Mouse (Mus musculus) liver, embryonic 13.5 days (tissue): ENCODE data around the gene Pde4d. TPM values are rescaled to one million over a fixed set of nuclear protein-coding genes. Genes with fewer than 3 reads are reported as not detected.

Experiments used
- ATAC-seq: fragments of 200-750 bp; cut with Nextera tagmentation; 2 replicates; pipeline ENCODE4 v1.8.0; 2017; ENCODE audit warnings: low read depth, mild to moderate bottlenecking, moderate number of reproducible peaks, moderate library complexity
- DNase-seq: peaks from one replicate; pipeline ENCODE4 v3.0.0; 2022
- H3K27ac ChIP-seq: fragments of 300-500 bp; sonication (generic); 2 replicates; pipeline ENCODE4 v1.5.1; 2015; ENCODE audit warnings: moderate library complexity, mild to moderate bottlenecking, inconsistent platforms
- H3K27me3 ChIP-seq: fragments of 300-500 bp; sonication (generic); 2 replicates; pipeline ENCODE4 v1.6.1; 2015; ENCODE audit warnings: mild to moderate bottlenecking, inconsistent platforms
- H3K36me3 ChIP-seq: fragments of 300-500 bp; sonication (generic); 2 replicates; pipeline ENCODE4 v1.6.1; 2015; ENCODE audit warnings: mild to moderate bottlenecking, inconsistent platforms
- H3K4me1 ChIP-seq: fragments of 300-500 bp; sonication (generic); replicated peaks from 2 replicates; pipeline ENCODE4 v1.6.1; 2015; ENCODE audit warnings: inconsistent platforms
- H3K4me2 ChIP-seq: fragments of 300-500 bp; sonication (generic); 2 replicates; pipeline ENCODE4 v1.6.1; 2015; ENCODE audit warnings: inconsistent platforms, mild to moderate bottlenecking, moderate library complexity
- H3K4me3 ChIP-seq: fragments of 300-500 bp; sonication (generic); replicated peaks from 2 replicates; pipeline ENCODE4 v1.5.1; 2015; ENCODE audit warnings: mild to moderate bottlenecking, inconsistent platforms
- H3K9ac ChIP-seq: fragments of 300-500 bp; sonication (generic); 2 replicates; pipeline ENCODE4 v1.6.1; 2015; ENCODE audit warnings: mild to moderate bottlenecking, inconsistent platforms
- H3K9me3 ChIP-seq: fragments of 300-500 bp; sonication (generic); replicated peaks from 2 replicates; pipeline ENCODE4 v1.6.1; 2016; ENCODE audit warnings: inconsistent platforms
- WGBS: fragments of 180-500 bp; shearing (Covaris S2); methylation state at CpG from one replicate; pipeline ENCODE4 v1.1.7; 2015; ENCODE audit not compliant: insufficient replicate concordance; 5-methylcytosine and 5-hydroxymethylcytosine counted together
- polyA plus RNA-seq: library from polyadenylated mRNA; unstranded; fragments of >200 nt; fragmentation: Nextera tagmentation; extraction: Ambion mirVana; gene quantifications from 2 replicates; pipeline ENCODE4 v1.2.1, GENCODE M21; 2015

Pde4d gene
- polyA plus RNA-seq, 1 experiment from 2014 or later = 11.8 TPM

- whole genome bisulfite sequencing = 88% methylated on average over 2 of the region's 2 CpGs
- ATAC-seq = no peak
- no peaks in the 10 kb centered on the region for H3K9me3 ChIP-seq
These were observed 1244.5 kb downstream of the Pde4d start for GRCm38 (mm10) chr13:109694293-109694692.

GRCm38 (mm10) chr13:109695098-109695497 is 1245.3 kb downstream of the Pde4d start:
- peak overlapping the region; percentile 35; the same call in 1 of the 2 replicates for H3K27ac ChIP-seq
- H3K36me3 ChIP-seq = peaks cover 41% of the 10 kb centered on the region
- ATAC-seq (no peak), DNase-seq (no peak)
- 84% methylated on average over 6 of the region's 6 CpGs for WGBS
- H3K4me3 ChIP-seq = no peak overlapping the region
- no peaks in the 10 kb centered on the region for H3K27me3 ChIP-seq
- H3K9me3 ChIP-seq = no peaks in the 10 kb centered on the region
- H3K4me2 ChIP-seq = no peak overlapping the region
- H3K4me1 ChIP-seq = peaks cover 53% of the 10 kb centered on the region
- H3K9ac ChIP-seq = no peak overlapping the region

More at GRCm38 (mm10) chr13:109694293-109694692, 1244.5 kb downstream of the Pde4d start:
- Histone ChIP-seq H3K27me3 (no peaks in the 10 kb centered on the region), H3K4me1 (peaks cover 57% of the 10 kb centered on the region), H3K36me3 (peaks cover 34% of the 10 kb centered on the region), H3K4me3 (no peak overlapping the region), H3K27ac (no peak overlapping the region), H3K9ac (no peak overlapping the region), H3K4me2 (no peak overlapping the region)
- DNase-seq = no peak

- H3K27ac ChIP-seq = no peak overlapping the region
- H3K4me3 ChIP-seq = no peak overlapping the region
- 70% methylated on average over 2 of the region's 2 CpGs for WGBS
These were observed 1256.4 kb downstream of the Pde4d start for GRCm38 (mm10) chr13:109706141-109706540.

GRCm38 (mm10) chr13:109706579-109706978 is 1256.8 kb downstream of the Pde4d start:
- H3K4me1 ChIP-seq = peaks cover 3% of the 10 kb centered on the region
- H3K4me2 ChIP-seq = no peak overlapping the region
- peaks cover 14% of the 10 kb centered on the region; the same call in 1 of the 2 replicates for H3K36me3 ChIP-seq
- no peak overlapping the region for H3K4me3 ChIP-seq
- H3K9ac ChIP-seq = no peak overlapping the region
- DNase-seq = no peak
- 81% methylated on average over 5 of the region's 5 CpGs for WGBS
- ATAC-seq = no peak
- no peaks in the 10 kb centered on the region for H3K27me3 ChIP-seq
- no peak overlapping the region for H3K27ac ChIP-seq
- no peaks in the 10 kb centered on the region for H3K9me3 ChIP-seq

More at GRCm38 (mm10) chr13:109706141-109706540, 1256.4 kb downstream of the Pde4d start:
- Histone ChIP-seq H3K4me2 (no peak overlapping the region), H3K9me3 (no peaks in the 10 kb centered on the region), H3K36me3 (peaks cover 14% of the 10 kb centered on the region; the same call in 1 of the 2 replicates), H3K4me1 (peaks cover 3% of the 10 kb centered on the region), H3K27me3 (no peaks in the 10 kb centered on the region), H3K9ac (no peak overlapping the region)
- DNase-seq (no peak), ATAC-seq (no peak)

- WGBS = 92% methylated on average over 4 of the region's 4 CpGs
These were observed 1257.4 kb downstream of the Pde4d start for GRCm38 (mm10) chr13:109707154-109707553.

GRCm38 (mm10) chr13:109708326-109708725 is 1258.6 kb downstream of the Pde4d start:
- no peak overlapping the region for H3K27ac ChIP-seq
- peaks cover 10% of the 10 kb centered on the region; the same call in 1 of the 2 replicates for H3K36me3 ChIP-seq
- DNase-seq (no peak), ATAC-seq (no peak)
- WGBS = 75% methylated on average over 2 of the region's 2 CpGs
- no peak overlapping the region for H3K9ac ChIP-seq
- no peak overlapping the region for H3K4me3 ChIP-seq
- H3K4me2 ChIP-seq = no peak overlapping the region
- H3K4me1 ChIP-seq = no peaks in the 10 kb centered on the region
- H3K27me3 ChIP-seq = no peaks in the 10 kb centered on the region
- H3K9me3 ChIP-seq = no peaks in the 10 kb centered on the region

More at GRCm38 (mm10) chr13:109707154-109707553, 1257.4 kb downstream of the Pde4d start:
- ATAC-seq (no peak), DNase-seq (no peak)
- Histone ChIP-seq H3K4me2 (no peak overlapping the region), H3K27me3 (no peaks in the 10 kb centered on the region), H3K9ac (no peak overlapping the region), H3K36me3 (peaks cover 10% of the 10 kb centered on the region; the same call in 1 of the 2 replicates), H3K4me3 (no peak overlapping the region), H3K4me1 (no peaks in the 10 kb centered on the region; the same call in none of the 2 replicates), H3K9me3 (no peaks in the 10 kb centered on the region), H3K27ac (no peak overlapping the region)

- H3K4me3 ChIP-seq = no peak overlapping the region
- no peaks in the 10 kb centered on the region for H3K27me3 ChIP-seq
- H3K4me2 ChIP-seq = no peak overlapping the region
- WGBS = 85% methylated on average over 2 of the region's 2 CpGs
- H3K36me3 ChIP-seq = peaks cover 4% of the 10 kb centered on the region
- H3K9ac ChIP-seq = no peak overlapping the region
- no peak overlapping the region for H3K27ac ChIP-seq
- DNase-seq (no peak), ATAC-seq (no peak)
- peaks cover 5% of the 10 kb centered on the region; the same call in 1 of the 2 replicates for H3K4me1 ChIP-seq
- H3K9me3 ChIP-seq = no peaks in the 10 kb centered on the region
These were observed 1264.8 kb downstream of the Pde4d start for GRCm38 (mm10) chr13:109714581-109714980.

GRCm38 (mm10) chr13:109715321-109715720 is 1265.6 kb downstream of the Pde4d start:
- Histone ChIP-seq H3K4me2 (no peak overlapping the region), H3K36me3 (peaks cover 4% of the 10 kb centered on the region), H3K27ac (no peak overlapping the region), H3K27me3 (no peaks in the 10 kb centered on the region), H3K4me1 (peaks cover 9% of the 10 kb centered on the region; the same call in 1 of the 2 replicates), H3K9ac (no peak overlapping the region), H3K9me3 (no peaks in the 10 kb centered on the region), H3K4me3 (no peak overlapping the region)
- 50% methylated on average over 1 of the region's 1 CpGs for WGBS
- ATAC-seq = no peak
- no peak for DNase-seq

- Histone ChIP-seq H3K27me3 (no peaks in the 10 kb centered on the region), H3K36me3 (peaks cover 4% of the 10 kb centered on the region), H3K9ac (no peak overlapping the region), H3K4me3 (no peak overlapping the region), H3K9me3 (no peaks in the 10 kb centered on the region), H3K4me2 (no peak overlapping the region), H3K4me1 (peaks cover 20% of the 10 kb centered on the region; the same call in 1 of the 2 replicates), H3K27ac (no peak overlapping the region; the same call in 1 of the 2 replicates)
- no peak for ATAC-seq
- no peak for DNase-seq
- WGBS = 88% methylated on average over 2 of the region's 2 CpGs
These were observed 1270.5 kb downstream of the Pde4d start for GRCm38 (mm10) chr13:109720127-109720713.

- H3K36me3 ChIP-seq = no peaks in the 10 kb centered on the region; the same call in 1 of the 2 replicates
- no peak overlapping the region for H3K27ac ChIP-seq
- ATAC-seq (no peak), DNase-seq (no peak)
- 89% methylated on average over 6 of the region's 6 CpGs for WGBS
- peaks cover 16% of the 10 kb centered on the region; the same call in 1 of the 2 replicates for H3K4me1 ChIP-seq
- no peaks in the 10 kb centered on the region for H3K27me3 ChIP-seq
- no peak overlapping the region for H3K4me3 ChIP-seq
- H3K9ac ChIP-seq = no peak overlapping the region
- no peak overlapping the region for H3K4me2 ChIP-seq
- no peaks in the 10 kb centered on the region for H3K9me3 ChIP-seq
These were observed 1272.7 kb downstream of the Pde4d start for GRCm38 (mm10) chr13:109722237-109723119.

- DNase-seq (no peak), ATAC-seq (no peak)
- Histone ChIP-seq H3K36me3 (no peaks in the 10 kb centered on the region; the same call in 1 of the 2 replicates), H3K27ac (no peak overlapping the region), H3K4me2 (no peak overlapping the region), H3K9me3 (no peaks in the 10 kb centered on the region), H3K27me3 (no peaks in the 10 kb centered on the region), H3K4me3 (no peak overlapping the region), H3K4me1 (0 out of 2 replicates have a peak, but pooled peaks cover 7% of the 10 kb centered on the region), H3K9ac (no peak overlapping the region)
- 80% methylated on average over 5 of the region's 5 CpGs for WGBS
These were observed 1277.6 kb downstream of the Pde4d start for GRCm38 (mm10) chr13:109727346-109727745.
